Mouse (Mus musculus) ES-E14 (cell line): ENCODE results near the gene Sell.

Source experiments
- CHD2 ChIP-seq: IDR thresholded peaks from 2 replicates; pipeline ENCODE4 v1.6.1; 2014; ENCODE audit warnings: mild to moderate bottlenecking, low read depth, low read length, inconsistent platforms
- HCFC1 ChIP-seq: IDR thresholded peaks from 2 replicates; pipeline ENCODE4 v1.6.1; 2012; ENCODE audit warnings: low read length, inconsistent platforms, borderline replicate concordance; ENCODE audit not compliant: insufficient read depth
- MAFK ChIP-seq: IDR thresholded peaks from 2 replicates; pipeline ENCODE4 v1.6.1; 2014; ENCODE audit warnings: mild to moderate bottlenecking, low read depth, low read length, inconsistent platforms; ENCODE audit not compliant: insufficient read depth
- ZC3H11A ChIP-seq: IDR thresholded peaks from 2 replicates; pipeline ENCODE4 v1.6.1; 2012; ENCODE audit warnings: low read depth, mild to moderate bottlenecking, inconsistent platforms, low read length, borderline replicate concordance
- ZNF384 ChIP-seq: IDR thresholded peaks from 2 replicates; pipeline ENCODE4 v1.6.1; 2012; ENCODE audit warnings: low read depth, low read length, inconsistent platforms

- TF ChIP-seq ZNF384 (no peak), HCFC1 (no peak), MAFK (no peak), ZC3H11A (no peak), CHD2 (no peak)
These were observed 53.2 kb downstream of the Sell start, which contains the start of gene Selp for GRCm38 (mm10) chr1:164114947-164115493.
